Mouse (Mus musculus): Measurements from ENCODE around the gene Clca4b.
"Not testable (repeated sequence)": the region's sequence is repeated elsewhere in the genome, so short reads cannot be mapped to it uniquely, and the experiment has no call there.

Gene Clca4b

DNA sequence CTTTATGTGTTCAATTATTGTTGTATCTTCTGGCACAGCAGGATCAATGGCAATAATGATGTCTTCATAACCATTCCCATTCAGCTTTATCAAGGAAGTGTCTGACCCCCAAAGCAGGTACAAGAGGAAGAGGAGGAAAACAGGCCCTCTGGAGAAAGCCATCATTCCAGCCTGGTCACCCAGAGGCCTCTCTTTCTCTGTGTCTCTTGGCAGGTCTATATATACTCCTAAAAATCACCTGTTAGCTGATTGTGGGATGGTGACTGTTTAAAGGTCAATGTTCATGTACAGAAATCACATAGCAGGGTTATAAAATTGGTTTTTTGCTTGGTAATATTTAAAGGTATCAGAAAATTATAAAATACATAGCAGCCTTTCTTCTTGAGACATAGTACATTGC is at the start of gene Clca4b:
Gene Clca4b, minus strand, starts transcription at position 195 of the 400 bp plus-strand sequence.
- no peak for DNase-seq (ENCODE audit: low spot score)

- DNase-seq (ENCODE audit: low spot score), result no peak
Observed at GRCm38 (mm10) chr3:144980551-144980950, 48.2 kb upstream of the Clca4b start.

DNA sequence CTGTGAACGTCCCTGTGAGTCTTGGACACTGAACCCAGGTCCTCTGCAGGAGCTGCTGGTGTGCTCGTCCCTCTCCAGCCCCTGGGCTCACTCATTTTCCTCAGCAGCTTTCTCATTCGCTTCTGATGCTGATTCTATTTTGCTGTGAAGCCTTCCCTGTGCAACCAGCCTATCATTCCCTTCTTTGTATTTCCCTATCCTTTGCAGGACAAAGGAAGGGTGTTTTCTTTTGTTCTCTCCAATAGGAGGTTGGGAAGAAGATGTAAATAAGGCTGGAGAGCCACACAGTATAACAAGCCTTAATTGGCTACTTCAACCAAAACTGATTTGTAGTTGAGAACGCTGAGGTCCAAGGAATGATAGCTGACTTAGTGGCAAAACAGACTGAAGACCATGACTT is 45.3 kb upstream of the Clca4b start:
- no peak for DNase-seq (ENCODE audit: low spot score)

- no peak for DNase-seq (ENCODE audit: low spot score)
Observed at GRCm38 (mm10) chr3:144976091-144976490, 43.8 kb upstream of the Clca4b start.

GRCm38 (mm10) chr3:144974945-144975344 is 42.6 kb upstream of the Clca4b start, which contains the start of gene Clca4a:
Gene Clca4a, minus strand, starts transcription at chr3:144975045.
- no peak for DNase-seq (ENCODE audit: low spot score)

GRCm38 (mm10) chr3:144971553-144972270 is 39.4 kb upstream of the Clca4b start:
- DNase-seq (ENCODE audit: low spot score), result no peak

DNA sequence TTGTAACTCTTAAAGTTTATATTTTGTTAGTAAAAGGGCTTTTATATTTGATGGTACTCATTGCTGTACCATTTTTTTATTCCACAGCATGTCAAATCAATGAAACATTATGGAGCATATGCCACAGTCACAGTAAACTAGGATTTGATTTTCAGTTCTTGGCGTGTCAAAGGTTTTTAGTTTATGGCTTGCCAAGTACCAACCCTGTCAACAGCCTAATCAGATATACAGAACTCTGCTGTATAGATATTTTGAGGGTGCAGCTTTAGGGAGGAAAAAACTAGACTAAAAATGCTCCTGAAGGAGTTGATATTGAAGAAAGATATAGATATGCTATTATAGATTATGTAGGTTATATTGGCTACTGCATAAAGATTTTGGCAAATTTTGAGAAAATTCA is 37.4 kb upstream of the Clca4b start:
- no peak for DNase-seq (ENCODE audit: low spot score)

GRCm38 (mm10) chr3:144966074-144966473 is 33.7 kb upstream of the Clca4b start:
- DNase-seq (ENCODE audit: low spot score), result no peak

- no peak for DNase-seq (ENCODE audit: low spot score)
Observed at GRCm38 (mm10) chr3:144950829-144951228, 18.5 kb upstream of the Clca4b start.

DNA sequence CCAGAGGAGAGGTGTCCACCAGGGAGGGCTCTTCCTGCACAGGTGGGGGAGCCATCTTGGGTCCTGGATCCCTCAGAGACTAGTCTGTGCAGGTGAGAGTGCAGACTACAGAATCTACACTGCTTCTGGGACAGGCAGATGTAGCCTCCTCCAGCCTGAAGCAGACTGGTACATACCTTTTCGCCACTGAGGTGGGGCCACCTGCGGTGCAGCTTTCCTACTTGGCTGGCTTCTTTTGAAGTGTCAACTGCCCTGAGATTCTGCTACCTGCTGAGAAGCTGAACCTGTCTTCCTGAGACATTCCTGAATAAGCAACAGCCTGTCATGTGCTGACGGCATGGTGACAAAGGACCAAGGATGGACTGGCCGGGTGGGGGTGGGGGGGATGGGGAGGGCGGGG is 15.0 kb upstream of the Clca4b start:
- DNase-seq (ENCODE audit: low spot score), result not testable (repeated sequence)

DNA sequence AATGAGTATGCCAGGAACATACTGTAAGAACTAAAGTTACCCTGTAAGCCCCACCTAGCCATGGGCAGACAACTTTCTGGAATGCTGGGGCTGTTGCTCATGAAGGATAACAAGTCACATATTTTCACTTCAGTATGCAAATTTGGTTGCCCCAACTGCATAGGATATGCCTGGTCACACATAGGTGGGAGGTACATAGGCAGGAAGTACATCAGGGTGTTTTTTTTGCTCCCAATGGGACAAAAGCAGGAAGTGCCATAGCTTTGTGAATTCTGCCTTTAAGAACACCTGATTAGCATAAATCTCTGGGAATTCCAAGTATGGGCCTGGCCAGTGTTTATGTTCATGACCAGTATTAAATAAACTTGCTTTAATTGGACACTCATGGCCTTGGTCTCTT is 1.3 kb upstream of the Clca4b start:
- DNase-seq (ENCODE audit: low spot score), result not testable (repeated sequence)

GRCm38 (mm10) chr3:144933011-144933491 is 722 bp upstream of the Clca4b start:
- DNase-seq (ENCODE audit: low spot score), result no peak

GRCm38 (mm10) chr3:144914014-144914413 is 18.3 kb downstream of the Clca4b start:
- DNase-seq (ENCODE audit: low spot score), result no peak

- DNase-seq (ENCODE audit: low spot score), result no peak
Observed at GRCm38 (mm10) chr3:144897042-144897678, 35.2 kb downstream of the Clca4b start.

DNA sequence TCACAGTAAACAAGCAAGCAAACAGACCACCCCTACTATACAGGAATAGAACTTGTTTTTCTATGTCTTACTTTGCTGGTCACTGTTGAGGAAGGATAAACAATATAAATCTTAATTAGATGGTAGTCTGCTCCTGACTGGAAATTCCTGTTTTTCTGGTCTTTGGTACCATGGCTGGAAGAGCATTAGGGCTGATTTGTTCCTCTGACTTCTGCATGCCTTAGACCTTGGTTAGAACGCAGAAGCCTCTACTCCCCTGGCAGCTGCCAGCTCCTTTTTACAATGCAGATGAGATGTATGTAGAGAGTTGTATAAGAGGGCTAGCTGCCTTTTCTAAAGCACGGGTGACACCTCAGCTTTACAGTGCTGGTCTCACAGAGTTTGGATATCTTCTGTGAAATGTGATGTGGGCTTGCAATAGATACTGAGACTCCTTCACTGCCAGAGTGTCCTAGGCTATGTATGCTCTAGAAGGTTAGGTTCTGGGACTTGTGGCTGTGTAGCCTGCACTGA is 42.0 kb downstream of the Clca4b start:
- no peak for DNase-seq (ENCODE audit: low spot score)

GRCm38 (mm10) chr3:144886957-144887356 is 45.4 kb downstream of the Clca4b start:
- DNase-seq (ENCODE audit: low spot score), result no peak

GRCm38 (mm10) chr3:144872012-144872411 is 60.3 kb downstream of the Clca4b start:
- not testable (repeated sequence) for DNase-seq (ENCODE audit: low spot score)
